Mouse (Mus musculus): ENCODE data around the gene C5ar2.
"Not testable (repeated sequence)": the region's sequence is repeated elsewhere in the genome, so short reads cannot be mapped to it uniquely, and the experiment has no call there.

The C5ar2 gene

GRCm38 (mm10) chr7:16255963-16256362 is 12.0 kb upstream of the C5ar2 start:
- DNase-seq: not testable (repeated sequence)

- no peak for DNase-seq
These were observed 10.2 kb upstream of the C5ar2 start for GRCm38 (mm10) chr7:16254195-16254594.

- DNase-seq: no peak
These were observed 6.7 kb upstream of the C5ar2 start for GRCm38 (mm10) chr7:16250687-16251086.

- DNase-seq: no peak
These were observed 2.0 kb upstream of the C5ar2 start for GRCm38 (mm10) chr7:16245958-16246357.

GRCm38 (mm10) chr7:16242198-16242597 is 1.8 kb downstream of the C5ar2 start:
- DNase-seq: no peak

- DNase-seq: no peak
These were observed 2.2 kb downstream of the C5ar2 start for GRCm38 (mm10) chr7:16241787-16242186.

GRCm38 (mm10) chr7:16240978-16241303 is 3.0 kb downstream of the C5ar2 start:
- no peak for DNase-seq

GRCm38 (mm10) chr7:16240281-16240977 is 3.5 kb downstream of the C5ar2 start:
- no peak for DNase-seq

- no peak for DNase-seq
These were observed 4.4 kb downstream of the C5ar2 start for GRCm38 (mm10) chr7:16239554-16239997.

- no peak for DNase-seq
These were observed 14.1 kb downstream of the C5ar2 start for GRCm38 (mm10) chr7:16229869-16230268.

GRCm38 (mm10) chr7:16221582-16222272 is 22.2 kb downstream of the C5ar2 start, which contains the start of gene Dhx34:
Gene Dhx34, minus strand, starts transcription at chr7:16222037.
- peak; percentile 94 for DNase-seq

GRCm38 (mm10) chr7:16213986-16214385 is 30.0 kb downstream of the C5ar2 start:
- DNase-seq: no peak

- DNase-seq: no peak
These were observed 30.8 kb downstream of the C5ar2 start for GRCm38 (mm10) chr7:16213196-16213595.

GRCm38 (mm10) chr7:16210862-16211365 is 33.0 kb downstream of the C5ar2 start:
- no peak for DNase-seq

- no peak for DNase-seq
These were observed 34.9 kb downstream of the C5ar2 start for GRCm38 (mm10) chr7:16208781-16209665.

GRCm38 (mm10) chr7:16207496-16207895 is 36.5 kb downstream of the C5ar2 start:
- no peak for DNase-seq

GRCm38 (mm10) chr7:16207076-16207475 is 36.9 kb downstream of the C5ar2 start:
- no peak for DNase-seq

- DNase-seq: no peak
These were observed 39.2 kb downstream of the C5ar2 start for GRCm38 (mm10) chr7:16204791-16205190.

GRCm38 (mm10) chr7:16203505-16203903 is 40.5 kb downstream of the C5ar2 start:
- DNase-seq: no peak

GRCm38 (mm10) chr7:16202756-16203504 is 41.0 kb downstream of the C5ar2 start:
- no peak for DNase-seq

- no peak for DNase-seq
These were observed 42.8 kb downstream of the C5ar2 start for GRCm38 (mm10) chr7:16201136-16201535.

- no peak for DNase-seq
These were observed 45.4 kb downstream of the C5ar2 start for GRCm38 (mm10) chr7:16198540-16198939.

- no peak for DNase-seq
These were observed 46.8 kb downstream of the C5ar2 start for GRCm38 (mm10) chr7:16197166-16197565.

Data from right cerebral cortex, postnatal 14 days (tissue).